22 mouse cellular contexts compared by ENCODE assay signal in the genomic region with DNA sequence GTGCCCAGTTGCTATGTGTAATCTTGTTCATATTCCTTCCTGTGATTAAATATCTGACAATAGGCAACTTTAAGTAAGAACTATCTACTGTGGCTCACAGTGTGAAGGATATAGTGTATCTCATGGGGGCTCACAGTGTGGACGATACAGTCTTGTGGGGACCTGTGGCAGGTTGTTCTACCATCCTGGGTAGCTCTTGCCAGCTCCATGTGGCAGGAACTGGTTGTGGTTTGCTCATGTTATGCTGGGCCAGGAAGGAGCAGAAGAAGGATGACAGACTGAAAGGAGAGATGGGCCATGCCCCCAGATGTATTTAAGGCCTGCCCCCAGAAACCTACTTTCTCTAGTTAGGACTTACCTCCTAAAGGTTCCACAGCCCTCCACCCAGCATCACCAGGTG. TPM values are rescaled to one million over a fixed set of nuclear protein-coding genes. Genes with fewer than 3 reads are reported as not detected.
DNase-seq lines count a peak whose midpoint lies in the region; ATAC-seq and TF ChIP-seq lines count a peak whose summit lies in the region.
"Had no signal": no experiment of that assay in that cellular context is flagged by ENCODE, and none has a peak within 500 bp of the region (broad histone marks: within the 10 kb centered on the region; RNA-seq: fewer than 3 reads in every experiment).

No protein-coding gene starts in this region.

- no peak overlapping the region for H3K9ac ChIP-seq in intestine, postnatal 0 days (ENCODE audit: low read depth, low read length)
- H3K9ac ChIP-seq in forebrain, embryonic 13.5 days: no peak overlapping the region
- H3K9ac ChIP-seq: forebrain, embryonic 15.5 days; heart, embryonic 13.5 days; hindbrain, embryonic 12.5 days had no signal

- WGBS in intestine, postnatal 0 days: 93% methylated on average over 1 of the region's 1 CpGs
- 88% methylated on average over 1 of the region's 1 CpGs for WGBS in forebrain, embryonic 13.5 days

- no peak overlapping the region for H3K4me2 ChIP-seq in intestine, postnatal 0 days (replicated peaks; ENCODE audit: low read depth)
- no peak overlapping the region for H3K4me2 ChIP-seq in forebrain, embryonic 13.5 days
- H3K4me2 ChIP-seq: forebrain, embryonic 15.5 days; heart, embryonic 13.5 days; hindbrain, embryonic 12.5 days had no signal

- peak; percentile 52; the same call in 1 of the 2 replicates for ATAC-seq in common myeloid progenitor, adult 5-6 weeks (replicated peaks; ENCODE audit: low read depth, poor library complexity, severe bottlenecking)
- peak; percentile 42 to 58; a peak in 2 of 4 replicates for ATAC-seq in hematopoietic stem cell, adult 5-6 weeks (replicated peaks in 1 of 2; ENCODE audit: insufficient read depth in 1 of 2, low FRiP score in 2 of 2, low TSS enrichment in 1 of 2, low read depth in 1 of 2, poor library complexity in 2 of 2, severe bottlenecking in 2 of 2)
- ATAC-seq in intestine, postnatal 0 days: no peak
- no peak for ATAC-seq in forebrain, embryonic 13.5 days
- ATAC-seq: activated CD4-positive, CD25-positive, alpha-beta regulatory T cell, adult 4 months; forebrain, embryonic 15.5 days; hindbrain, embryonic 16.5 days had no signal

- no peak for TF ChIP-seq CTCF in intestine, postnatal 0 days (IDR thresholded peaks at IDR 0.05; ENCODE audit: low read depth)

- no peaks in the 10 kb centered on the region for H3K4me1 ChIP-seq in intestine, postnatal 0 days (replicated peaks; ENCODE audit: control insufficient read depth, insufficient read depth, low read length)
- peaks cover 19% of the 10 kb centered on the region for H3K4me1 ChIP-seq in forebrain, embryonic 13.5 days

- H3K36me3 ChIP-seq in intestine, postnatal 0 days (ENCODE audit: control insufficient read depth, insufficient read depth): no peaks in the 10 kb centered on the region
- H3K36me3 ChIP-seq in forebrain, embryonic 13.5 days (ENCODE audit: poor library complexity, severe bottlenecking): no peaks in the 10 kb centered on the region
- H3K36me3 ChIP-seq: forebrain, embryonic 15.5 days; heart, embryonic 10.5 days; heart, embryonic 13.5 days; hindbrain, embryonic 12.5 days had no signal

- H3K27me3 ChIP-seq in intestine, postnatal 0 days (replicated peaks; ENCODE audit: control insufficient read depth, insufficient read depth, low read length): no peaks in the 10 kb centered on the region
- H3K27me3 ChIP-seq in forebrain, embryonic 13.5 days: no peaks in the 10 kb centered on the region
- H3K27me3 ChIP-seq: forebrain, embryonic 15.5 days; heart, embryonic 13.5 days; hindbrain, embryonic 12.5 days had no signal

- no peak overlapping the region for H3K27ac ChIP-seq in intestine, postnatal 0 days (ENCODE audit: low read depth, low read length)
- no peak overlapping the region for H3K27ac ChIP-seq in forebrain, embryonic 13.5 days
- H3K27ac ChIP-seq: forebrain, embryonic 15.5 days; heart, adult 2 months; heart, embryonic 10.5 days; heart, embryonic 13.5 days; hindbrain, embryonic 12.5 days had no signal

- no peak overlapping the region for H3K4me3 ChIP-seq in intestine, postnatal 0 days (ENCODE audit: low read depth, low read length)
- H3K4me3 ChIP-seq in forebrain, embryonic 13.5 days: no peak overlapping the region
- H3K4me3 ChIP-seq: forebrain, embryonic 15.5 days; heart, adult 2 months; heart, embryonic 10.5 days; heart, embryonic 13.5 days; hindbrain, embryonic 12.5 days had no signal

- peak; percentile 25 for DNase-seq in thymus, postnatal 14 days
- no peak for DNase-seq in thymus, adult 18-20 months
- DNase-seq: adrenal gland, adult 8-10 months; adrenal gland, postnatal 25 days; cerebellum, adult 11-12 months; cerebellum, adult 8-10 months; cerebellum, postnatal 10 days; cerebellum, postnatal 36 days; gastrocnemius, postnatal 25 days; heart, adult 2 months; heart, postnatal 14 days; heart, postnatal 4 days had no signal

- H3K9me3 ChIP-seq in intestine, postnatal 0 days (ENCODE audit: control insufficient read depth): no peaks in the 10 kb centered on the region
- no peaks in the 10 kb centered on the region for H3K9me3 ChIP-seq in forebrain, embryonic 13.5 days (replicated peaks)
- H3K9me3 ChIP-seq: forebrain, embryonic 15.5 days; heart, embryonic 10.5 days; heart, embryonic 13.5 days; hindbrain, embryonic 12.5 days had no signal

RNA-seq across cellular contexts. Expression of gene Clasp1, which starts 51.7 kb away (rescaled TPM):
- 49.1 and 70.8 TPM in 2 replicates for total RNA-seq in common myeloid progenitor, adult 5-6 weeks (2017)
- 56.7 and 66.0 TPM in 2 replicates for total RNA-seq in hematopoietic stem cell, adult 5-6 weeks (2017)
- 8.7 and 11.5 TPM in 2 replicates for polyA plus RNA-seq in intestine, postnatal 0 days (2015; fragmentation: Nextera tagmentation; extraction: Ambion mirVana)
- polyA plus RNA-seq in forebrain, embryonic 13.5 days (2015; fragmentation: Nextera tagmentation; extraction: Ambion mirVana): 118 and 137 TPM in 2 replicates

Comparison
In these comparisons a context has a peak if more than half of its experiments do, and no peak if none do; other contexts are left out.
1. ATAC-seq: peak in common myeloid progenitor, adult 5-6 weeks (single experiment) and hematopoietic stem cell, adult 5-6 weeks (2 of 2); none in intestine, postnatal 0 days (single experiment) and forebrain, embryonic 13.5 days (single experiment).